Mouse (Mus musculus) kidney, embryonic 14.5 days (tissue): ENCODE measurements around the gene Lyrm1. TPM values are rescaled to one million over a fixed set of nuclear protein-coding genes. Genes with fewer than 3 reads are reported as not detected.

Experiments used
- ATAC-seq: fragments of 200-750 bp; cut with Nextera tagmentation; 2 replicates; pipeline ENCODE4 v1.8.0; 2017; ENCODE audit warnings: moderate number of reproducible peaks, mild to moderate bottlenecking, moderate TSS enrichment, moderate library complexity; ENCODE audit not compliant: low FRiP score, low TSS enrichment
- H3K27ac ChIP-seq: fragments of 300-500 bp; sonication (generic); 2 replicates; pipeline ENCODE4 v1.5.1; 2014; ENCODE audit warnings: low read depth, mild to moderate bottlenecking, low read length, moderate library complexity, mixed read lengths
- H3K27me3 ChIP-seq: fragments of 300-500 bp; sonication (generic); 2 replicates; pipeline ENCODE4 v1.6.1; 2014; ENCODE audit warnings: mild to moderate bottlenecking, low read length; ENCODE audit not compliant: control insufficient read depth, insufficient read depth
- H3K36me3 ChIP-seq: fragments of 300-500 bp; sonication (generic); 2 replicates; pipeline ENCODE4 v1.6.1; 2014; ENCODE audit warnings: low read length, mixed read lengths; ENCODE audit not compliant: control insufficient read depth, insufficient read depth
- H3K4me1 ChIP-seq: fragments of 300-500 bp; sonication (generic); 2 replicates; pipeline ENCODE4 v1.6.1; 2014; ENCODE audit warnings: low read length, mixed read lengths; ENCODE audit not compliant: control insufficient read depth, insufficient read depth
- H3K4me2 ChIP-seq: fragments of 300-500 bp; sonication (generic); replicated peaks from 2 replicates; pipeline ENCODE4 v1.6.1; 2014; ENCODE audit warnings: low read depth, mild to moderate bottlenecking, low read length
- H3K4me3 ChIP-seq: fragments of 300-500 bp; sonication (generic); 2 replicates; pipeline ENCODE4 v1.5.1; 2014; ENCODE audit warnings: mild to moderate bottlenecking, low read length
- H3K9ac ChIP-seq: fragments of 300-500 bp; sonication (generic); 2 replicates; pipeline ENCODE4 v1.6.1; 2014; ENCODE audit warnings: low read depth, mild to moderate bottlenecking, low read length, moderate library complexity
- H3K9me3 ChIP-seq: fragments of 300-500 bp; sonication (generic); 2 replicates; pipeline ENCODE4 v1.6.1; 2016; ENCODE audit warnings: low read length; ENCODE audit not compliant: control insufficient read depth
- WGBS: fragments of 180-500 bp; shearing (Covaris S2); extraction: QIAGEN DNeasy Blood & Tissue Kit; methylation state at CpG from one replicate; pipeline ENCODE4 v1.1.7; 2014; 5-methylcytosine and 5-hydroxymethylcytosine counted together
- polyA plus RNA-seq: library from polyadenylated mRNA; unstranded; fragments of >200 nt; fragmentation: Nextera tagmentation; extraction: Ambion mirVana; gene quantifications from 2 replicates; pipeline ENCODE4 v1.2.1, GENCODE M21; 2014

Lyrm1 gene
- polyA plus RNA-seq, 1 experiment from 2014 or later, result 8.3 TPM

DNA sequence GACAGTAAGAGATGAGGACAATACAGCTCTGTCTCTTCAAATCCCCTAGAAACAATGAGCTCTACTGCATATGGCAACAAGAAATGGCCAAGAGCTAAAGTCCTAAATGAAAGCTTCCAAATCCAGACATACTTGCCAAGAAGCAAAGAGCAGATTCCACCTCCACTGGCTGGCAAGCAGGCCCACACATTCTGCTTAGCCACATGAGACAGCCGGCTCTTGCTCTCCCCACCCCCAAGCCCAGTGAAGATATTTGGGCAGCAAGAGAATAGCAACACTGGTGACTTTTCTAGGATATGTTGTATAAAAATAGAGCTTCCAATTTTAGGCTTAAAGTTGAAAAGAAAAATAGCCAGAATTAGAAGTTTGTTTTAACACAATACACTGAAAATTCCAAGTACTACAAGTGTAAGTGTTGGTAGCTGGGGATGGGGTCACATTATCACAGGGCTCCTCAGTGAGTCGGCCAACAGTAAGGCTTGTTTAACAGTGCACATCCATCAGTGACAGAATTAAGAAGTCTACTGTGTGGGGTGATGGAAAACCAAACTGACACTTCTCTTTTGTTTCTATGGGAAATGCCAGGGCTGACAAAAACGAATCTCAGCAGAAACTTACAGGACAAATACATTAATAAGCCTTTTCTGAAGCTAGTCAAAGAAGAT, 19.8 kb upstream of the Lyrm1 start:
- Histone ChIP-seq H3K4me2 (no peak overlapping the region), H3K4me1 (no peaks in the 10 kb centered on the region), H3K36me3 (no peaks in the 10 kb centered on the region), H3K27ac (no peak overlapping the region), H3K4me3 (no peak overlapping the region), H3K27me3 (no peaks in the 10 kb centered on the region), H3K9ac (no peak overlapping the region), H3K9me3 (no peaks in the 10 kb centered on the region)
- ATAC-seq, result no peak
- 60% methylated on average over 3 of the region's 3 CpGs for WGBS

DNA sequence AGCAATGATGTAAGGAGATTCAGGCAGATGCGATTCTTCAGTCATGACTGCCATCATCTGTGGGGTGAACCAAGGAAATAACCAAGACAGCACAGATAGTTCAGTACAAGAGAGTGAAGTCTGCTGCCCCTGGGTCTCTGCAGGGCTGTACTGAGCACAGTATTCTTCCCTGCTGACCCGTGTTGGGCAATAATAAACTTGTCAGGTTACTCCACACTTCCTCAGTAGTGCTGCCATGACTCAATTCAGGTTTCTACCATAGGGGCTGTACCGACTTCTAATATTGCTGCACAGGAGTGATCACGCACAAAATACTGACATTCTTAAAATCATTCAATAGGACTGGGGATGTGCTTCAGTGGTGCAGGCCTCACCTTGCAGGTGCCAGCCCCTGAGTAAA, 16.5 kb upstream of the Lyrm1 start:
- Histone ChIP-seq H3K9me3 (no peaks in the 10 kb centered on the region), H3K4me2 (no peak overlapping the region), H3K27me3 (no peaks in the 10 kb centered on the region), H3K27ac (no peak overlapping the region), H3K36me3 (no peaks in the 10 kb centered on the region), H3K9ac (no peak overlapping the region), H3K4me1 (no peaks in the 10 kb centered on the region), H3K4me3 (no peak overlapping the region)
- WGBS, result 93% methylated on average over 4 of the region's 4 CpGs
- no peak for ATAC-seq

DNA sequence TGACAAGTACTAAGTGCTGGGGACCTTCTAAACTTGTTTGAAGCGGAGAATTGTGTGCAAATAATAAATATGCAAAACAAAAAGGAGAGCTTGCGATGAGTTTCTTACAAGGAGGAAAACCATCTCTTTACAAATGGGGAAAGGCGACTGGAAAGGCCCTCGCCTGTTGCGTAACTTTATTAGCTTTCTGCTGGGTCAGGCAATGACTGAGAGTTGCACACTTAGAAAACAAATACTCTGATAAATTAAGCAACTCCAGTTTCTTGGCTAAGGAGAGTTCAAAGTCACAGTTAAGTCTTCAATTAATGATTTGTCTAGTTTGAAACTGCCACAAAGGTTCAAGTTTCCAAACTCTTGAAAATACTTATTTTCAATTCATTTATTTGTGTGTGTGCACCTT, 15.3 kb upstream of the Lyrm1 start:
- Histone ChIP-seq H3K4me1 (no peaks in the 10 kb centered on the region), H3K36me3 (no peaks in the 10 kb centered on the region), H3K27ac (no peak overlapping the region), H3K27me3 (no peaks in the 10 kb centered on the region), H3K4me3 (no peak overlapping the region), H3K4me2 (no peak overlapping the region), H3K9ac (no peak overlapping the region), H3K9me3 (no peaks in the 10 kb centered on the region)
- 86% methylated on average over 5 of the region's 5 CpGs for whole genome bisulfite sequencing
- ATAC-seq, result no peak

DNA sequence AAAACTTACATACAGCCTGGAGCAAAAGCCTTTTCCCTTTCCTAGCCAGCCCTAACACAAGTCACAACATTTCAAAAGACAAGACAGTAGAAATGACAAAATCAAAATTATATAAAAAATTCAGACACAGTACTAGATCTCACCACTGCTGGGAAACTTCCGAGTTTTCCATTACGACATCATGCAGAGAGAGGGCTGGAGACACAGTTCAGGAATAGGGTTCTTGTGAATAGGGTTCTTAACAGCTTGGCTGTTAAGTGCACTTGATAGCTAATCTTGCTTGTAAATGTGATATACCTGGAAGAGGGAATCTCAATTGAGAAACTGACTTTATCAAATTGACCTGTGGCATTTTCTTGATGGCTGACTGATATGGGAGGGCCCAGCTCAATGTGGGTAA, 14.4 kb upstream of the Lyrm1 start:
- no peak overlapping the region for H3K27ac ChIP-seq
- no peak overlapping the region for H3K4me3 ChIP-seq
- no peaks in the 10 kb centered on the region for H3K4me1 ChIP-seq
- H3K27me3 ChIP-seq, result no peaks in the 10 kb centered on the region
- no peak overlapping the region for H3K4me2 ChIP-seq
- H3K9ac ChIP-seq, result no peak overlapping the region
- WGBS, result 97% methylated on average over 2 of the region's 2 CpGs
- ATAC-seq, result no peak
- H3K36me3 ChIP-seq, result no peaks in the 10 kb centered on the region
- no peaks in the 10 kb centered on the region for H3K9me3 ChIP-seq

DNA sequence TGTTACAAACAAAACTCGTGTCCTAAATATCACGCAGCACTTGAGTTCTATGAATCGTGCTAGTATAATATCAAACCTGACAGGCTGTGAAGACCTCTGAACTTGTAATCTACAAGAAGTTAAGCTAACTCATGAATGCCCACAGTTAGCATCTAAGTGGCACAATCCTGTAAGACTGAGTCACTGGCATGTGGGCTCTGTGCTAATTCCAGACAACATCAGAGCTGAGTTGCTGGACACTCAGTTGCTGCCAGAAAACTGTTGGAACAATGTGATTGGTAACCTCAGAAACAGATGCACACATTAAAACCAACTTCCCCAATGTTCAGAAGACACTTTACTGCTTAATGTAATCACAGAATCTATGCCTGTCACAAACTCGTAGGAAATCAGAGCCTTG, 7.8 kb upstream of the Lyrm1 start:
- H3K4me2 ChIP-seq, result no peak overlapping the region
- H3K27me3 ChIP-seq, result no peaks in the 10 kb centered on the region
- H3K27ac ChIP-seq, result no peak overlapping the region
- H3K36me3 ChIP-seq, result no peaks in the 10 kb centered on the region
- no peak overlapping the region for H3K4me3 ChIP-seq
- no peaks in the 10 kb centered on the region for H3K9me3 ChIP-seq
- ATAC-seq, result no peak
- no peaks in the 10 kb centered on the region for H3K4me1 ChIP-seq
- H3K9ac ChIP-seq, result no peak overlapping the region
- WGBS, result 89% methylated on average over 4 of the region's 4 CpGs

DNA sequence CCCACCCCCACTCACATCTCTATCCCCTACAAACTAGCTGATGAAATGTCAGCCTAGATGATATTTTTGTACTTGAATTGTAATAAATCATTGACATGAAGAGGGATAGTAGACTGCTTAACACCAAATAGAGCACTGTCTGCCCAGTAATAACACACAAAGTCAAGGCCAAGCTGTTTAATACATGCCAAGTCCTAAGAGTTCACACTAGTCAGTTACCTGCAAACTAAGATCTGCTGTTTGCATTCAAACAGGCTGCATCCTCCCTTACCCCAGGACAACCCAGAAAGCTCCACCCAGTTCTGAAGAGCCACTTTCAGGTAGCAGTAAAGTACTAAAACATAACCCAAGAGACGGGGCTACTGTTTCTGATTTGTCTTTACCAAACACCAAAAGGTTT, 3.5 kb upstream of the Lyrm1 start:
- 91% methylated on average over 1 of the region's 1 CpGs for WGBS
- H3K27me3 ChIP-seq, result no peaks in the 10 kb centered on the region
- H3K9ac ChIP-seq, result no peak overlapping the region
- H3K4me2 ChIP-seq, result no peak overlapping the region
- H3K4me1 ChIP-seq, result peaks cover 10% of the 10 kb centered on the region; the same call in 1 of the 2 replicates
- H3K36me3 ChIP-seq, result no peaks in the 10 kb centered on the region
- no peak overlapping the region for H3K27ac ChIP-seq
- no peak overlapping the region for H3K4me3 ChIP-seq
- no peak for ATAC-seq
- no peaks in the 10 kb centered on the region for H3K9me3 ChIP-seq

DNA sequence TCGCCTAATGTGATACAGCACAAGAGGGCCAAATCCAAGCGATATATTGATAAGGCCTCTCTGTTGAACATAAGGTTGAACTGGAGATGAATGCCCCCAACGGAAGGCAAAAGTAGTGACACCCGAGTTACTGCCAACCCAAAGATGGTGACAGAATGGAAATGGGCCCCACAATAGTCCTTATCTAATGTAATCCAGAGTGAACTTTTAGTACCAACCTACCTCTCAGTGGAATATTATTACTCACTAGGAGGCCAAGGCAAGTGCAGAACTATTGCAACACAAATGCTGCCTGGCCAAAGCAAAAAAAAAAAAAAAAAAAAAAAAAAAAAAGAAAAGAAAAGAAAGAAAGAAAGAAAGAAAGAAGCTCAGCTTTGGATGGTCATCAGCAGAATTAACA, 2.9 kb upstream of the Lyrm1 start:
- WGBS, result 89% methylated on average over 4 of the region's 4 CpGs
- Histone ChIP-seq H3K27me3 (no peaks in the 10 kb centered on the region), H3K9me3 (no peaks in the 10 kb centered on the region), H3K9ac (no peak overlapping the region), H3K4me3 (no peak overlapping the region), H3K27ac (no peak overlapping the region), H3K36me3 (no peaks in the 10 kb centered on the region), H3K4me2 (no peak overlapping the region), H3K4me1 (peaks cover 10% of the 10 kb centered on the region; the same call in 1 of the 2 replicates)
- ATAC-seq, result no peak

DNA sequence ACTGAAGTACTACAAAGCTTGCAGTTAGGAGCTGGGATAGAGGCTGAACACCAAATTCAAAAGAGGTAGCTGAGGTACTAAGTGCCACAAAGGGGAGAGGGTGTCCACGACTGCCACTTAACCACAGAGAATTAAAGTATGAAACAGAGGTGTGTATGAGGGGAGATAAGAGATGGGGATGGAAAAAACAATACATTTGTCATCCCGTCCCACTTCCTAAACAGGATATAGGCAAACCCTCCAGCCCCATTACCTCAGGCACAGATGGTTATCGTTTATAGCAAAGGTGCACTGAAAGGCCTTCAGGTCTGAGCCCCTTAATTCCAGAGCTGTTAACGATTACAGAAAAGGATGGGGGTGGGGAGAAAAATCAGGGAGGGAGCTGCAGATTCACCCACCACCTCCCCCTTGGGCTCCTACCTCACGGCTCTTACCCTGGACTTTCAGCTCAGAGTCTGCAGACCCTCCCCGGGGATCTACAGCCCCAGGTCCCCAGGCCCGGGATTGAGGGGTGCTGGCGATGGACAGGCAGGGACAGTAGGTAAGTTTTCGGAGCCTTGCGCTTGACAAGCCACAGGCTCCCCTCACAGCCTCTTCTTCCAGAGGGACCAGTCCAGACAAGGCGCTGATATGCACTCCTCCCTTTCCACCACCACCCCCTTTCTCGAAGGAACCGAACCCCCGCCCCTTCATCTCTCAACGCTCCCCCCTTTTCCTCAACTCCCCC, 680 bp upstream of the Lyrm1 start:
- ATAC-seq, result peak; percentile 74
- H3K27ac ChIP-seq, result peak overlapping the region; percentile 93
- H3K9me3 ChIP-seq, result no peaks in the 10 kb centered on the region
- peak overlapping the region; percentile 79 for H3K4me3 ChIP-seq
- peak overlapping the region; percentile 80 for H3K9ac ChIP-seq
- H3K4me2 ChIP-seq, result peak overlapping the region; percentile 70
- no peaks in the 10 kb centered on the region for H3K36me3 ChIP-seq
- H3K4me1 ChIP-seq, result peaks cover 10% of the 10 kb centered on the region; the same call in 1 of the 2 replicates
- no peaks in the 10 kb centered on the region for H3K27me3 ChIP-seq
- WGBS, result under 1% methylated on average over 15 of the region's 15 CpGs

DNA sequence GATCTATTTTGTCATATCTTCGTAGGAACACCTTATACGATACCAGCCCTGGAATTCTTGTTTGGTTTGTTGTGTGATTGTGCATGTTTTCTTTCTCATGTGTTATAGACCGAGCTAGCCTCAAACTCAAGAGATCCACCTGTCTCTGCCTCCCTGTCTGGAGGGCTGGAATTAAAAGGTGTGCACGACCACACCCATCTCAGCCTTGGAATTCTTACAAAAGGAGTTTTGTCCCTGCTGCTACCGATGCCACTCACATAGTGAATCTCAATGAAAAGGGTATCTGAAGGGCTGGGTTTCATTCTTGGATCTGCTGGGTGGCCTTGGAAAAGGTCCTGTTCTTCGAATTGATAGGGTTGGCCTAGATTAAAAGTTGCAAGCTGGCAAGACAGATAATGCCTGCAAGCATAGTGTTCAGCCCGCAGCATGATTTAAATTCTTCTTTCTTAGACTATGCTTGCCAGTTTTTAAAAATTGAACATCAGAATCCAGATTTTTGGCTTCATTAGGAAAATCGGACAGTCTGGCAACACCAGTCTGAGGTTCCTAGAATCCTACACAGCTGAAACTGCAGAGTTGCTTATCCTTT, 2.0 kb downstream of the Lyrm1 start:
- no peaks in the 10 kb centered on the region for H3K36me3 ChIP-seq
- ATAC-seq, result no peak
- no peaks in the 10 kb centered on the region for H3K27me3 ChIP-seq
- 89% methylated on average over 8 of the region's 8 CpGs for WGBS
- peaks cover 10% of the 10 kb centered on the region; the same call in 1 of the 2 replicates for H3K4me1 ChIP-seq
- H3K27ac ChIP-seq, result no peak overlapping the region
- H3K9ac ChIP-seq, result no peak overlapping the region
- no peak overlapping the region for H3K4me3 ChIP-seq
- no peaks in the 10 kb centered on the region for H3K9me3 ChIP-seq
- H3K4me2 ChIP-seq, result no peak overlapping the region
